Mouse (Mus musculus) adrenal gland, adult 18-20 months (tissue): ENCODE results near the gene Trpm8. TPM values are rescaled to one million over a fixed set of nuclear protein-coding genes. Genes with fewer than 3 reads are reported as not detected.

ENCODE experiments used
- DNase-seq, 2 experiments: peaks; one replicate each; pipeline ENCODE4 v3.0.0; 2021 to 2022; ENCODE audit warnings: low spot score in 2 of 2
- total RNA-seq, 2 experiments: library from RNA; stranded (reverse); gene quantifications; 1 replicate in 1 of 2; 2 replicates in 1 of 2; pipeline ENCODE4 v1.2.3; 2021

Gene Trpm8
- total RNA-seq, 2 experiments from 2014 or later = not detected

DNA sequence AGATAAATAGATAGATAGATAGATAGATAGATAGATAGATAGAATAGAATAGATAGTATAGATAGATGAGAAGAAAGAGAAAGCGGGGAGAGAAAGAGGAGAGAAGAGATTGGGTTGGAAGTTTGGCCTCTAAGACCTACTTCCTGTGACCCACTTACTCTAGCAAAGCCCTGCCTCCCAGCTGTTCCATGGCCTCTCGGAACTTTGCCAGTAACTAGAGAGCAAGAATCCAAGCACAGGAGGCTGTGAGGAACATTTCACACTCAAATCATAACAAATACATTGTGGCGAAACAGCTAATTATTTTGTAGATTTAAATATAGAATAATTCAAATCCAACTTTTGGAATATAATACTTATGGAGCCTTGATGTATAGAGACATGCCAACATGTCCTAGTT, 65.2 kb downstream of the Trpm8 start:
- DNase-seq = no peak

- no peak for DNase-seq
Measured at GRCm38 (mm10) chr1:88345580-88345979, 68.1 kb downstream of the Trpm8 start.

DNA sequence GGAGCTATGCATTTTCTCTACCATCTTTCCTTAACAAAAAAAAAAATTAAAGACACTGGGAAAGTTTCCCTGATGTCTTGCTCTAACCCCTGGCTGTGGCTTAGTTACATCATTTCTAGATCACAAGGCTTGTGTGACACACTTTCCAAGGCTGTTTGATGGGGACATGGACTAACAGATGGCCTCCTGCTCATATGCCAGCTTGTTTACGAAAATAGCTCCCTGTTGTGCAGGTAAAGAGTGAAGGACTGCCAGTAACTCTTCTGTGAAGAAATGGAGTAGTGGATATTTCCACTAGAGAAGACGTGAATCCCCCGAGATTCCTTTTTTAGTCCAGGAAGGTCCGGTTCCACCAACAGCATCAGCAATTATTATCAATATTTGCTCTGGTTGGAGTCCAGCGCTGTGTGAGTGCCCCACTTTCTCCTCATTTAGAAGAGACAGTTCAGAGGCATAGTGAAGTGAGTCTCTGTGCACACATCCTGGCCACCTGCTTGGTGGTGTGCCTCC, 71.1 kb downstream of the Trpm8 start:
- DNase-seq = no peak

DNA sequence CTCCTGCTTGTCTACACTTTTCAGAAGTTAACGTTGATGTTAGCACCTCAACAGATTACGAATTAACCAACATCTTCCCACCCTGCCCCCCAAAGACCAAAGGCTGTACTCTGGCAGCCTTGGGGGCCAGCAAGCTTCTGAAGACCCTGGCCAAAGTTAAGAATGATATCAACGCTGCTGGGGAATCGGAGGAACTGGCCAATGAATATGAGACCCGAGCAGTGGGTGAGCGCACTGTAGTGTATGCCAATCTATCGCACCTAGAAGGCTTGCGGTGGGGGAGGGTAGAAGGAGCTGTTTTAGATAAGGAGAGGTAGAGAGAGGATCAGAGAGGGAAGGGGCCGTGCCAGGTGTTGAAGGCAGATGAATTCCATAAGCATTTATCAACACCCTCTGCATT, 73.3 kb downstream of the Trpm8 start:
- DNase-seq = no peak

DNA sequence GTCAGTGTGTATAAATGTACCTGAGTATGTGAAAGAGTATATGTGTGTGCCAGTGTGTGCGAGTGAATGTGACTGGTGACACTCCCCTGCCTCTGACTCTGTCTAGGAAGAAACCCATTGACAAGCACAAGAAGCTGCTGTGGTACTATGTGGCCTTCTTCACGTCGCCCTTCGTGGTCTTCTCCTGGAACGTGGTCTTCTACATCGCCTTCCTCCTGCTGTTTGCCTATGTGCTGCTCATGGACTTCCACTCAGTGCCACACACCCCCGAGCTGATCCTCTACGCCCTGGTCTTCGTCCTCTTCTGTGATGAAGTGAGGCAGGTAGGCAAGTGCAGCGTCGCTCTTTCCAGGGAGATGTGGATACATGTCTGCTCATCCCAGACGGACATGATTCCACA, 77.6 kb downstream of the Trpm8 start:
- DNase-seq = no peak

- no peak for DNase-seq
Measured at GRCm38 (mm10) chr1:88355681-88356080, 78.2 kb downstream of the Trpm8 start.

- no peak for DNase-seq
Measured at GRCm38 (mm10) chr1:88356616-88357015, 79.2 kb downstream of the Trpm8 start.

DNA sequence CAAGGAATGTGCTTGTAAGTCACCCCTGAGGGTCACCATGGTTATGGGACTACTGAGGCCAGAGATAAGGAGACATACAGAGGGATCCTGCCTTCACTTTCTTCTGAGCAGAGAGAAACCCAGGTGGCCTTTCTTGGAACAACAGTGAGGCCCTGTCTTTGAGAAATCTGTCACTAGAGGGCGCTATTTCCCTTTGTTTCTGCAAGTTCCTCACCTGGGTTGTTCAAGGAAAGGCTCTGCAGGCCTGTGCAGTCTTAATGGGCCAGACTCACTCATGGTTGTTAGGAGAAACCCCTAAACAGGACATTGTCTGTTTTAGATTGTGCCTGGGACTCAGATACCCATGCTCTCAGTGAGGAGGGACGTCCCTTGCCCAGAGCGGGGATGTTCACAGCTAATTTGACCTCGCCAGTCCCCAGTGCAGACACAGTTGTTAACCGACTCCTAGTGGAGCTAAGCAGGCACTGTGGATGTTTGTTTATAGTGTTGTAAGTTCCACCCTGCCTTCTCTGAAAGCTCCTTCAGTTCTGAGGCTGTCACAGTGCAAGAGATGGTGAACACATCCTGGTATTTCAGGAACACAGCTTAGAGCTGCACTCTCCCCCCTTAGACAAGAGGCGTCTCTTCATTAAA, 80.1 kb downstream of the Trpm8 start:
- DNase-seq = peak in 1 of 2 experiments; percentile 44

DNA sequence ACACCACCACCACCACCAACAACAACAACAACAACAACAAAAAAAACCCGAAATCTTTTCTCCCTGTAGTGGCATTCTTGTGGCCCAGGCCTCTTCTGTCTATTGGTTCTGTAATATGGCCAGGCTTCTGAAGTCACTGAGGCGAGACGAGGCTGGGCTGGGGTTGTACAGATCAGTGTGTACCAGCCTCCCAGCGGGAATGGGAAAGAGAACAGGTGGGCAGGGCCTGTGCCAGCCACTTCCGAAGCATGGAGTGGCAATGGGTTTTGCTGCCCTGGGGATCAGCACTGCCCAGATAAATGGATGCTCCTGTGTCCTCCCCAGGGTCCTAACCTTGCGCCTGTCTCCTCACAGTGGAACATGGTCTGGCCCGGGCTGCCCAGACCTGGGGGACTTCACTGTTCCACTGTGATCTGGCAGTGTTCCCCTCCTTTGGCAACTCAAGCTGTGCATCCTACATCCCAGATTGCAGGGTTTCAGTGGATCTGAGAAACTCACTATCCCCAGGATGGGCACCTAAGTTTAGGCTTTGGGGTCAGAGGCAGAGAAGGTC, 80.7 kb downstream of the Trpm8 start:
- no peak for DNase-seq

DNA sequence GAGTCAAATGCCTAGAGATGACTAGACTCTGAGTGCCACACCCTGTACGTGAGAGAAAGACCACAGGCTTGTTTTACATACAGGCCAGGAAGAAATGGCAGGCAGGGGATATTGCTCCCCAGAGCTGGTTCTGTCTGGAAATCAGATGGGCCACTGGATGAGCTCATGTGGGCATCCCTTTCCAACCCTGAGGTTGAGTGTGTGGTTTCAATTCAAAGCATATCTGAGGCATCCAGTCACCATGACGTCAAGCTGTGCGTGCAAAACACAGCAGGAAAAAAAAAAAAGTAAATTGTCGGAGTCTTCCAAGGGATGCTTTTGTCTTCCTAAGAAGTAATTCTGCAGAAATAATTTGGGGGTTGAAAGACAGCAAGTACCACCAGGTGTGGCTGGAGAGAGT, 83.6 kb downstream of the Trpm8 start:
- no peak for DNase-seq

DNA sequence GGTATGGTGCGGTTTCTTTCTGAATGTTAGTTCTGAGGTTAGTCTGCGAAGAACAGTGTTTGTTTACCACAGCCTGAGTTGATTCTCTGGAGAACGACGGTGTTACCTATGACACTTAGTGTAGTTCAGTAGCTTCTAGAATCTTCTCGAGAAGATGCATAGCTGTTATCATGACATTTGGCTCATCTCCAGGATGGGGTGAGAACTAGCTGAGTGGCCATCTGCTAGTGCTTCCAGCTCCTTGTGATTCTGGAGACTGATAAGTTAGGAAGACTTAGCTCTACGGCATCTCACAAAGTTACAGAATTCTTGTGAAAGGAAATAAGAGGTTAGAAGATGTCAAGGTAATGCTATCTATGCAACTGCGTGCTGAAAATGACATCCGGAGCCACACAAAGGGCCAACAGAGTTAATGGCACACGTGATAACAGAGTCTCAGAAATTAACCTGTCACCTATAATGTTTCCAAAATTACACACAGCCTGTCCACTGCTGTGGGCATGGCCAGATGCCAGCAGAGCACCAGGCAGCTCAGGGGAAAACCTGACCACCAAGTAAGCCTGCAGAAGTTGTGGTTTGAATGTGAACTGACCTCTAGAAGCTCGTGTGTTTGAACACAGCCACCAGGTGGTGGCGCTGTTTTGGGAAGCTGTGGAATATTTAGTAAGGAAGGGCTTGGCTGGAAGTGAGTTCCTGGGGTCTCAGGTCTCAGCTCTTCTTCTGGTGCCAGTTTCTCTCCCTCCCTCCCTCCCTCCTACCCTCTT, 89.6 kb downstream of the Trpm8 start:
- DNase-seq = no peak

GRCm38 (mm10) chr1:88378446-88378845, 101.0 kb downstream of the Trpm8 start:
- no peak for DNase-seq

- no peak for DNase-seq
Measured at GRCm38 (mm10) chr1:88391632-88392031, 114.2 kb downstream of the Trpm8 start.

GRCm38 (mm10) chr1:88393321-88393720, 115.9 kb downstream of the Trpm8 start:
- no peak for DNase-seq

- DNase-seq = no peak
Measured at GRCm38 (mm10) chr1:88403378-88403777, 125.9 kb downstream of the Trpm8 start.

- no peak for DNase-seq
Measured at GRCm38 (mm10) chr1:88406078-88406806, 128.8 kb downstream of the Trpm8 start.

DNA sequence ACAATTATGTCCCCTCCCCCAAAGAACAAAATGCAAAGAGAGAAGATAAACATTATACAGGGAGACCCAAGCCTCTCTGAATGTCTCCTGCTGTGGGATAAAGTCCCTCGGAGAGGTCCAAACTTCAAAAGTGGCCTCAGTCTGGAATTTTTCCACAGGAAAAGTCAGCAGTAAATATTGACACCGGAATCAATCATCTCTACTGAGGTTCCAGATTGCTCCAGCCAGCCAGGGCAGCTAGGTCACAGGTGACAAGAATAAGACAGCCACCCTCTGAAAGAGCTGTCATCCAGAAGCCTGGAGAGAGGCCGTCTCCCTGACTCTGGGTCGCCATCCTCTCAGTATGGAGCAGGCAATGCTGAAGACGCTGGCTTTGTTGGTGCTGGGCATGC, 129.3 kb downstream of the Trpm8 start, which contains the start of gene Spp2:
Spp2 (plus strand) TSS at position 155 of the 392 bp plus-strand sequence.
- DNase-seq = no peak

DNA sequence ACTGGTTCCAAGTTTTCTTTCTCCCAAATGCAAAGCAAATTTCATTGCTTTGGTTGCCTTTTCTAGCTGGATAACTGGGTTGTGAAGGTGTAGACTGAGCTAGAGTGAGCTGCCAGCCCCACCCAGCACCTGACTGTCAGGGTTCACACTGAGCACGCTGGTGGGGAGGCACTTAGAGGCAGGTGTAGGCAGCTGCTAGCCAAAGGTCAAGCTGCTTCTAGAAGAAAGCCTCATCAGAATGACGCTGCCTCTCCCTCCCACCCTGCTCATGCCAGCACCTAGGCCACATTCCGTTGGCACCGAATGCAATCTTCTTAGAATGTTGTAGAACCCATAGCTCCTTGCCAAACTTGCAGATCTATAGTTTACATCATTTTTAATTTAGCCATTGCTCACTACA, 130.9 kb downstream of the Trpm8 start:
- no peak for DNase-seq

DNA sequence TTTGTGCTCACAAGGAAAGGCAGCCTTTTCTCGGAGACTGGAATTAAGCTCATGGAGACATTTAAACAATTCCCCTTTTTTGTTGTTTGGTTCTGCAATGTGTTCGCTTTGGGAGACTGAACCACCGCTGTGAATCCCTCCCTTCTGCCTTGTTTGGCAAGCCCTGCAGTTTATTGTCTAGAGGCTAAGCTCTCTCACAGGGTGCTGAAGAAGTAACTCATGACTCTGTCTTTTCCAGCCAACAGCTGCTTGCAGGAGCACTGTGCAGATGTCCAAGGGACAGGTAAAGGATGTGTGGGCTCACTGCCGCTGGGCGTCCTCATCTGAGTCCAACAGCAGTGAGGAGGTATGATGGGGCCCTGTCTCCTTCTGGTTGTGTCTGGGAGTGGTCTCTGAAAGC, 134.6 kb downstream of the Trpm8 start:
- DNase-seq = no peak

DNA sequence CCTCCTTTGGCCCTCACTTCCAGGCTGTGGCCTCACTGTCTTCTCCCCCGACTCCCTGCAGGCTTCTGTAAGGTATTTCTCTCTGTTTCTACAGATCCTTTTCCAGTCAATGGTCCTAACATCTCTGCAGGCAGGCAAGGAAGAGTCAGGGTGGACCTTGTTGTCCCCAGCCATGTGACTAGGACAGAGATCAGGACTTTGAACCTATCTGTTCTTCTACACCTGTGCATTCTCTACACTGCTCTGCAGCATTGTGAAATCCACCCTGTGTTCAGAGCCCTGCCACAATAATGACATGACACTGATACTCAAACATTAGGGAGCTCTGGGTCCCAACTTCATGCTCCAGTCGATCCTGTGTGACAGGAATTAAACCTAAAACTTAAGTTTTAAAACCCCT, 141.5 kb downstream of the Trpm8 start:
- no peak for DNase-seq

- no peak for DNase-seq
Measured at GRCm38 (mm10) chr1:88422045-88422444, 144.6 kb downstream of the Trpm8 start.
